Mouse (Mus musculus): ENCODE results near the gene Rpia. TPM values are rescaled to one million over a fixed set of nuclear protein-coding genes. Genes with fewer than 3 reads are reported as not detected.

Rpia gene
- polyA plus RNA-seq, 1 experiment = 25.9 TPM

GRCm38 (mm10) chr6:70805820-70806513, 13.9 kb upstream of the Rpia start:
- H3K4me1 ChIP-seq = peaks cover 48% of the 10 kb centered on the region
- H3K9me3 ChIP-seq = no peaks in the 10 kb centered on the region
- H3K4me3 ChIP-seq (replicated peaks) = peak overlapping the region; percentile 82
- no peaks in the 10 kb centered on the region for H3K27me3 ChIP-seq (replicated peaks)
- TF ChIP-seq FLI1 (IDR thresholded peaks at IDR 0.05; ENCODE audit: low read length) (no peak), GATA1 (IDR thresholded peaks at IDR 0.05; ENCODE audit: borderline replicate concordance, low read length) (no peak)
- H3K36me3 ChIP-seq (replicated peaks; ENCODE audit: low read length) = no peaks in the 10 kb centered on the region

GRCm38 (mm10) chr6:70805267-70805666, 13.2 kb upstream of the Rpia start:
- peaks cover 42% of the 10 kb centered on the region for H3K4me1 ChIP-seq
- H3K36me3 ChIP-seq (replicated peaks; ENCODE audit: low read length) = no peaks in the 10 kb centered on the region
- TF ChIP-seq FLI1 (IDR thresholded peaks at IDR 0.05; ENCODE audit: low read length) (no peak), GATA1 (IDR thresholded peaks at IDR 0.05; ENCODE audit: borderline replicate concordance, low read length) (no peak)
- H3K9me3 ChIP-seq = no peaks in the 10 kb centered on the region
- no peaks in the 10 kb centered on the region for H3K27me3 ChIP-seq (replicated peaks)
- peak overlapping the region; percentile 88 for H3K4me3 ChIP-seq (replicated peaks)

- Histone ChIP-seq H3K4me3 (replicated peaks) (peak overlapping the region; percentile 88), H3K36me3 (replicated peaks; ENCODE audit: low read length) (no peaks in the 10 kb centered on the region), H3K4me1 (peaks cover 38% of the 10 kb centered on the region), H3K9me3 (no peaks in the 10 kb centered on the region), H3K27me3 (replicated peaks) (no peaks in the 10 kb centered on the region)
- TF ChIP-seq GATA1 (IDR thresholded peaks at IDR 0.05; ENCODE audit: borderline replicate concordance, low read length) (no peak), FLI1 (IDR thresholded peaks at IDR 0.05; ENCODE audit: low read length) (no peak)
Measured at GRCm38 (mm10) chr6:70804632-70805031, 12.6 kb upstream of the Rpia start.

GRCm38 (mm10) chr6:70797581-70798251, 5.7 kb upstream of the Rpia start:
- no peaks in the 10 kb centered on the region for H3K27me3 ChIP-seq (replicated peaks)
- H3K9me3 ChIP-seq = no peaks in the 10 kb centered on the region
- no peak overlapping the region for H3K4me3 ChIP-seq (replicated peaks)
- TF ChIP-seq GATA1 (IDR thresholded peaks at IDR 0.05; ENCODE audit: borderline replicate concordance, low read length) = no peak
- TF ChIP-seq FLI1 (IDR thresholded peaks at IDR 0.05; ENCODE audit: low read length) = no peak
- no peaks in the 10 kb centered on the region for H3K36me3 ChIP-seq (replicated peaks; ENCODE audit: low read length)
- peaks cover 52% of the 10 kb centered on the region for H3K4me1 ChIP-seq

- Histone ChIP-seq H3K27me3 (replicated peaks) (no peaks in the 10 kb centered on the region), H3K36me3 (replicated peaks; ENCODE audit: low read length) (no peaks in the 10 kb centered on the region), H3K4me1 (peaks cover 50% of the 10 kb centered on the region), H3K9me3 (no peaks in the 10 kb centered on the region), H3K4me3 (replicated peaks) (peak overlapping the region; percentile 42)
- TF ChIP-seq GATA1 (IDR thresholded peaks at IDR 0.05; ENCODE audit: borderline replicate concordance, low read length) = no peak
- TF ChIP-seq FLI1 (IDR thresholded peaks at IDR 0.05; ENCODE audit: low read length) = no peak
Measured at GRCm38 (mm10) chr6:70796940-70797339, 4.9 kb upstream of the Rpia start.

GRCm38 (mm10) chr6:70792644-70793043, 612 bp upstream of the Rpia start:
- no peak for TF ChIP-seq GATA1 (IDR thresholded peaks at IDR 0.05; ENCODE audit: borderline replicate concordance, low read length)
- TF ChIP-seq FLI1 (IDR thresholded peaks at IDR 0.05; ENCODE audit: low read length) = no peak
- no peaks in the 10 kb centered on the region for H3K27me3 ChIP-seq (replicated peaks)
- peaks cover 19% of the 10 kb centered on the region for H3K36me3 ChIP-seq (replicated peaks; ENCODE audit: low read length)
- H3K9me3 ChIP-seq = no peaks in the 10 kb centered on the region
- peaks cover 70% of the 10 kb centered on the region for H3K4me1 ChIP-seq
- peak overlapping the region; percentile 100 for H3K4me3 ChIP-seq (replicated peaks)

- H3K4me3 ChIP-seq (replicated peaks) = peak overlapping the region; percentile 100
- no peaks in the 10 kb centered on the region for H3K9me3 ChIP-seq
- H3K4me1 ChIP-seq = peaks cover 68% of the 10 kb centered on the region
- no peaks in the 10 kb centered on the region for H3K27me3 ChIP-seq (replicated peaks)
- H3K36me3 ChIP-seq (replicated peaks; ENCODE audit: low read length) = peaks cover 29% of the 10 kb centered on the region
- TF ChIP-seq FLI1 (IDR thresholded peaks at IDR 0.05; ENCODE audit: low read length) (no peak), GATA1 (IDR thresholded peaks at IDR 0.05; ENCODE audit: borderline replicate concordance, low read length) (no peak)
Measured at GRCm38 (mm10) chr6:70790852-70791761, 925 bp downstream of the Rpia start.

GRCm38 (mm10) chr6:70790034-70790650, 1.9 kb downstream of the Rpia start:
- Histone ChIP-seq H3K4me3 (replicated peaks) (peak overlapping the region; percentile 100), H3K27me3 (replicated peaks) (no peaks in the 10 kb centered on the region), H3K9me3 (no peaks in the 10 kb centered on the region), H3K4me1 (peaks cover 72% of the 10 kb centered on the region), H3K36me3 (replicated peaks; ENCODE audit: low read length) (peaks cover 38% of the 10 kb centered on the region)
- no peak for TF ChIP-seq FLI1 (IDR thresholded peaks at IDR 0.05; ENCODE audit: low read length)
- no peak for TF ChIP-seq GATA1 (IDR thresholded peaks at IDR 0.05; ENCODE audit: borderline replicate concordance, low read length)

GRCm38 (mm10) chr6:70789134-70789533, 2.9 kb downstream of the Rpia start:
- Histone ChIP-seq H3K9me3 (no peaks in the 10 kb centered on the region), H3K36me3 (replicated peaks; ENCODE audit: low read length) (peaks cover 49% of the 10 kb centered on the region), H3K4me3 (replicated peaks) (peak overlapping the region; percentile 57), H3K4me1 (peaks cover 74% of the 10 kb centered on the region), H3K27me3 (replicated peaks) (no peaks in the 10 kb centered on the region)
- TF ChIP-seq GATA1 (IDR thresholded peaks at IDR 0.05; ENCODE audit: borderline replicate concordance, low read length) = no peak
- no peak for TF ChIP-seq FLI1 (IDR thresholded peaks at IDR 0.05; ENCODE audit: low read length)

Data from megakaryocyte, embryonic 14.5 days (primary cell).